Mouse (Mus musculus) stomach, postnatal 0 days (tissue): ENCODE data around the gene Cdipt.

Experiments used
- CTCF ChIP-seq: IDR thresholded peaks from 2 replicates; pipeline ENCODE4 v1.5.1; 2016; ENCODE audit warnings: antibody characterized with exemption, low read depth, mild to moderate bottlenecking, moderate library complexity
- EP300 ChIP-seq: optimal IDR thresholded peaks from 2 replicates; pipeline ENCODE3; 2016; ENCODE audit warnings: antibody characterized with exemption

DNA sequence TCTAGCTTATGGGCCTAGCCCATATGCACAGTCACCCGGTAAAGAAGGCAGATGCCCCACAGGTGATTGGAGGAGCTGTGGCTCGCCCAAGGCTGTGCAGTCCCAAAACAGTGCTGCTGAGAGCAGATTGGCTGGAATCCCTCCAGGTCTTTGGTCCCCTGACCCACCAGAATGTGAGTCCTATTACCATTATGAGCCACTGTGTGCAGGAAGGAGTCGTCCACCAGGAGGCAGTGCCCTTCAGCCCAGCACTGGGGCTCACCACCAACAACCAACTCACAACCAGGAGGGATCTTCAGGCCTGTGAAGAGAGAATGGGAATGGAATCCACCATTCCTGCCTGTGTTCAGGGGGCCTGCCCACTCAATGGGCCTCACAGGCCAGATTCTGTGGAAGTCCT lies 29.2 kb upstream of the Cdipt start:
- TF ChIP-seq CTCF, result peak; percentile 82
- no peak for TF ChIP-seq EP300
